Mouse (Mus musculus): ENCODE results near the gene Xaf1. TPM values are rescaled to one million over a fixed set of nuclear protein-coding genes. Genes with fewer than 3 reads are reported as not detected.

Gene Xaf1
- polyA plus RNA-seq (2014; fragmentation: Illumina TruSeq; extraction: RNeasy Lipid Tissue Mini Kit (QIAGEN cat#74804); ENCODE audit: low read depth, low replicate concordance), result 16.3 TPM

DNA sequence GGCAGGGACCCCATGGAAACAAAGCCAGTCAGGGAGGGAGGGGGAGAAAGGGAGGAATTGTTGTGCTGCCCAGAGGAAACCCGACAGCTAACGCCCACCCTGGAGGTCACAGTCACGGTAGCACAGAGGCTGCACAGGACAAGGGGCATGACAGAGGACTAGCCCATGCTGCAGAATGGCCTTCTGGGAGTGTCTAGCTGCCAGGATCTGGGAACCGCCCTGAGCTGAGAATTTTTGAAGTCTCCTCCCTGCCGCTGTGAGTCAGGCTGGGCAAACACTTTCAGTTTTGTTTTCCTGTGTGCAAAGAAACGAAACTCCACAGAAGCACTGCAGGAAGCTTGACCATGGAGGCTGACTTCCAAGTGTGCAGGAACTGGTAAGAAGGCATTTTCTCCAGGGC lies at the start of gene Xaf1:
Xaf1 (plus strand) TSS at position 296 of the 400 bp plus-strand sequence.

GRCm38 (mm10) chr11:72266960-72267560 lies 34.4 kb upstream of the Xaf1 start, which contains the start of gene Slc13a5:
TSS of gene Slc13a5 (minus strand) at chr11:72267222.

GRCm38 (mm10) chr11:72314151-72314895 lies 12.9 kb downstream of the Xaf1 start, which contains the start of gene Fbxo39:
TSS of gene Fbxo39 (plus strand) at chr11:72314444.

GRCm38 (mm10) chr11:72362347-72362741 lies 60.9 kb downstream of the Xaf1 start, which contains the start of gene Tekt1:
TSS of gene Tekt1 (minus strand) at chr11:72362442.

Other genes with a start within 250 kb of the Xaf1 start
- gene Pitpnm3, start 165.9 kb upstream of the Xaf1 start, polyA plus RNA-seq (2014; fragmentation: Illumina TruSeq; extraction: RNeasy Lipid Tissue Mini Kit (QIAGEN cat#74804); ENCODE audit: low read depth, low replicate concordance), result 0.65 TPM
- not detected for gene Gm43951, start 94.8 kb upstream of the Xaf1 start, polyA plus RNA-seq (2014; fragmentation: Illumina TruSeq; extraction: RNeasy Lipid Tissue Mini Kit (QIAGEN cat#74804); ENCODE audit: low read depth, low replicate concordance)
- 8.8 TPM for gene 4933427D14Rik, start 94.2 kb upstream of the Xaf1 start, polyA plus RNA-seq (2014; fragmentation: Illumina TruSeq; extraction: RNeasy Lipid Tissue Mini Kit (QIAGEN cat#74804); ENCODE audit: low read depth, low replicate concordance)
- gene Txndc17, start 94.1 kb upstream of the Xaf1 start, polyA plus RNA-seq (2014; fragmentation: Illumina TruSeq; extraction: RNeasy Lipid Tissue Mini Kit (QIAGEN cat#74804); ENCODE audit: low read depth, low replicate concordance), result 243 TPM
- gene Med31, start 86.0 kb upstream of the Xaf1 start, polyA plus RNA-seq (2014; fragmentation: Illumina TruSeq; extraction: RNeasy Lipid Tissue Mini Kit (QIAGEN cat#74804); ENCODE audit: low read depth, low replicate concordance), result 8.6 TPM
- not detected for gene Slc13a5, start 34.4 kb upstream of the Xaf1 start, polyA plus RNA-seq (2014; fragmentation: Illumina TruSeq; extraction: RNeasy Lipid Tissue Mini Kit (QIAGEN cat#74804); ENCODE audit: low read depth, low replicate concordance)
- gene Fbxo39, start 12.8 kb downstream of the Xaf1 start, polyA plus RNA-seq (2014; fragmentation: Illumina TruSeq; extraction: RNeasy Lipid Tissue Mini Kit (QIAGEN cat#74804); ENCODE audit: low read depth, low replicate concordance), result not detected
- gene Tekt1, start 60.8 kb downstream of the Xaf1 start, polyA plus RNA-seq (2014; fragmentation: Illumina TruSeq; extraction: RNeasy Lipid Tissue Mini Kit (QIAGEN cat#74804); ENCODE audit: low read depth, low replicate concordance), result not detected
- 11.0 TPM for gene Smtnl2, start 110.1 kb downstream of the Xaf1 start, polyA plus RNA-seq (2014; fragmentation: Illumina TruSeq; extraction: RNeasy Lipid Tissue Mini Kit (QIAGEN cat#74804); ENCODE audit: low read depth, low replicate concordance)
- 0.93 TPM for gene Ggt6, start 133.9 kb downstream of the Xaf1 start, polyA plus RNA-seq (2014; fragmentation: Illumina TruSeq; extraction: RNeasy Lipid Tissue Mini Kit (QIAGEN cat#74804); ENCODE audit: low read depth, low replicate concordance)
- 19.9 TPM for gene Mybbp1a, start 139.7 kb downstream of the Xaf1 start, polyA plus RNA-seq (2014; fragmentation: Illumina TruSeq; extraction: RNeasy Lipid Tissue Mini Kit (QIAGEN cat#74804); ENCODE audit: low read depth, low replicate concordance)
- gene Spns2, start 188.3 kb downstream of the Xaf1 start, polyA plus RNA-seq (2014; fragmentation: Illumina TruSeq; extraction: RNeasy Lipid Tissue Mini Kit (QIAGEN cat#74804); ENCODE audit: low read depth, low replicate concordance), result 6.8 TPM
- 0.73 TPM for gene Spns3, start 248.9 kb downstream of the Xaf1 start, polyA plus RNA-seq (2014; fragmentation: Illumina TruSeq; extraction: RNeasy Lipid Tissue Mini Kit (QIAGEN cat#74804); ENCODE audit: low read depth, low replicate concordance)

All from kidney, adult 10 weeks (tissue).